Mouse (Mus musculus) hindbrain, embryonic 14.5 days (tissue): Measurements from ENCODE around the gene Gnb4. TPM values are rescaled to one million over a fixed set of nuclear protein-coding genes. Genes with fewer than 3 reads are reported as not detected.

Experiments
- ATAC-seq: fragments of 200-750 bp; cut with Nextera tagmentation; 2 replicates; pipeline ENCODE4 v1.8.0; 2017; ENCODE audit warnings: moderate number of reproducible peaks, mild to moderate bottlenecking, moderate TSS enrichment, moderate library complexity; ENCODE audit not compliant: low FRiP score
- DNase-seq: peaks from one replicate; pipeline ENCODE4 v3.0.0-alpha.2; 2015; ENCODE audit warnings: low spot score
- H3K27ac ChIP-seq: fragments of 300-500 bp; sonication (generic); 2 replicates; pipeline ENCODE4 v1.5.1; 2014; ENCODE audit warnings: mild to moderate bottlenecking, moderate library complexity
- H3K27me3 ChIP-seq: fragments of 300-500 bp; sonication (generic); 2 replicates; pipeline ENCODE4 v1.6.1; 2014; ENCODE audit warnings: mild to moderate bottlenecking, low read length, mixed read lengths; ENCODE audit not compliant: control insufficient read depth, insufficient read depth
- H3K36me3 ChIP-seq: fragments of 300-500 bp; sonication (generic); replicated peaks from 2 replicates; pipeline ENCODE4 v1.6.1; 2014; ENCODE audit not compliant: control insufficient read depth, insufficient read depth
- H3K4me1 ChIP-seq: fragments of 300-500 bp; sonication (generic); replicated peaks from 2 replicates; pipeline ENCODE4 v1.6.1; 2014; ENCODE audit warnings: antibody characterized with exemption, low read length, mixed read lengths; ENCODE audit not compliant: control insufficient read depth, insufficient read depth
- H3K4me2 ChIP-seq: fragments of 300-500 bp; sonication (generic); replicated peaks from 2 replicates; pipeline ENCODE4 v1.6.1; 2014; ENCODE audit warnings: mild to moderate bottlenecking, moderate library complexity
- H3K4me3 ChIP-seq: fragments of 300-500 bp; sonication (generic); replicated peaks from 2 replicates; pipeline ENCODE4 v1.5.1; 2014; ENCODE audit warnings: mild to moderate bottlenecking, low read length
- H3K9ac ChIP-seq: fragments of 300-500 bp; sonication (generic); 2 replicates; pipeline ENCODE4 v1.6.1; 2014
- H3K9me3 ChIP-seq: fragments of 300-500 bp; sonication (generic); 2 replicates; pipeline ENCODE4 v1.6.1; 2016; ENCODE audit warnings: low read length; ENCODE audit not compliant: control insufficient read depth
- whole genome bisulfite sequencing: fragments of 180-500 bp; shearing (Covaris S2); extraction: QIAGEN DNeasy Blood & Tissue Kit; methylation state at CpG from one replicate; pipeline ENCODE4 v1.1.7; 2014; 5-methylcytosine and 5-hydroxymethylcytosine counted together
- polyA plus RNA-seq: library from polyadenylated mRNA; unstranded; fragments of >200 nt; fragmentation: Nextera tagmentation; extraction: Ambion mirVana; gene quantifications from 2 replicates; pipeline ENCODE4 v1.2.1, GENCODE M21; 2014

The Gnb4 gene
- polyA plus RNA-seq, 1 experiment from 2014 or later, result 101 TPM

GRCm38 (mm10) chr3:32599328-32599727 lies 17.1 kb downstream of the Gnb4 start:
- no peak overlapping the region for H3K4me2 ChIP-seq
- 70% methylated on average over 3 of the region's 3 CpGs for WGBS
- H3K4me1 ChIP-seq, result no peaks in the 10 kb centered on the region

GRCm38 (mm10) chr3:32595080-32595479 lies 21.3 kb downstream of the Gnb4 start:
- no peak overlapping the region for H3K4me3 ChIP-seq
- H3K36me3 ChIP-seq, result peaks cover 32% of the 10 kb centered on the region
- H3K27ac ChIP-seq, result no peak overlapping the region
- no peak for ATAC-seq
- no peak overlapping the region for H3K9ac ChIP-seq
- H3K4me2 ChIP-seq, result no peak overlapping the region
- no peaks in the 10 kb centered on the region for H3K9me3 ChIP-seq
- 82% methylated on average over 4 of the region's 4 CpGs for WGBS
- DNase-seq, result no peak
- H3K27me3 ChIP-seq, result no peaks in the 10 kb centered on the region
- H3K4me1 ChIP-seq, result no peaks in the 10 kb centered on the region

More at GRCm38 (mm10) chr3:32599328-32599727, 17.1 kb downstream of the Gnb4 start:
- H3K27ac ChIP-seq, result no peak overlapping the region
- no peak overlapping the region for H3K9ac ChIP-seq
- H3K36me3 ChIP-seq, result peaks cover 9% of the 10 kb centered on the region; the same call in 1 of the 2 replicates
- H3K9me3 ChIP-seq, result no peaks in the 10 kb centered on the region
- no peaks in the 10 kb centered on the region for H3K27me3 ChIP-seq
- DNase-seq (no peak), ATAC-seq (no peak)
- H3K4me3 ChIP-seq, result no peak overlapping the region

DNA sequence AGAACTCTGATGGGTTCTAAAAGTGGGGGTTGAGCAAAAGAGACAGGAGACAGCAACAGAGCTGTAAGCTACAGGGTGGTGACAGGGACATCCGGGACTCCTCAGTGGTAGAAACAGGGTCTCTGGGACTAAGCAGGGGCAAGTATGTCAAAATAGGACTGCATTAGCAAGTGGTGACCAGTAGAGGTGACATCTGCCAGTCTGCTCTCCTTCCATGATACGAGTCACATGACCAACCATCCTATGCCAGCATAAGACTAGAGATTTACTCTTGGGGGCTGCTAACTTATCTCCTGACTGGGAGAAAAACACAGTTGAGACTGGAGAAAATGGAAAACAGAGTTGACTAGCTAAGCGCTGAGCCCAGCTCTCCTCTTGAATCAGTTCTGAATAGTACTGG lies 30.1 kb downstream of the Gnb4 start:
- peaks cover 92% of the 10 kb centered on the region for H3K36me3 ChIP-seq

GRCm38 (mm10) chr3:32583489-32583888 lies 32.9 kb downstream of the Gnb4 start:
- Histone ChIP-seq H3K4me1 (no peaks in the 10 kb centered on the region), H3K4me3 (no peak overlapping the region), H3K4me2 (no peak overlapping the region), H3K9ac (no peak overlapping the region), H3K27me3 (no peaks in the 10 kb centered on the region), H3K27ac (no peak overlapping the region), H3K36me3 (peaks cover 88% of the 10 kb centered on the region), H3K9me3 (no peaks in the 10 kb centered on the region)
- ATAC-seq (no peak), DNase-seq (no peak)
- 87% methylated on average over 4 of the region's 4 CpGs for WGBS

More for the DNA sequence above, 30.1 kb downstream of the Gnb4 start:
- 94% methylated on average over 3 of the region's 3 CpGs for WGBS
- H3K9me3 ChIP-seq, result no peaks in the 10 kb centered on the region
- ATAC-seq (no peak), DNase-seq (no peak)
- H3K4me1 ChIP-seq, result no peaks in the 10 kb centered on the region
- H3K4me3 ChIP-seq, result no peak overlapping the region
- H3K27me3 ChIP-seq, result no peaks in the 10 kb centered on the region
- no peak overlapping the region for H3K27ac ChIP-seq
- H3K9ac ChIP-seq, result no peak overlapping the region
- no peak overlapping the region for H3K4me2 ChIP-seq

GRCm38 (mm10) chr3:32581911-32582310 lies 34.5 kb downstream of the Gnb4 start:
- no peak overlapping the region for H3K27ac ChIP-seq
- ATAC-seq (no peak), DNase-seq (no peak)
- H3K4me1 ChIP-seq, result no peaks in the 10 kb centered on the region
- H3K9me3 ChIP-seq, result no peaks in the 10 kb centered on the region
- H3K27me3 ChIP-seq, result no peaks in the 10 kb centered on the region
- WGBS, result 91% methylated on average over 3 of the region's 3 CpGs
- H3K4me2 ChIP-seq, result no peak overlapping the region
- H3K36me3 ChIP-seq, result peaks cover 88% of the 10 kb centered on the region
- H3K9ac ChIP-seq, result no peak overlapping the region
- no peak overlapping the region for H3K4me3 ChIP-seq

DNA sequence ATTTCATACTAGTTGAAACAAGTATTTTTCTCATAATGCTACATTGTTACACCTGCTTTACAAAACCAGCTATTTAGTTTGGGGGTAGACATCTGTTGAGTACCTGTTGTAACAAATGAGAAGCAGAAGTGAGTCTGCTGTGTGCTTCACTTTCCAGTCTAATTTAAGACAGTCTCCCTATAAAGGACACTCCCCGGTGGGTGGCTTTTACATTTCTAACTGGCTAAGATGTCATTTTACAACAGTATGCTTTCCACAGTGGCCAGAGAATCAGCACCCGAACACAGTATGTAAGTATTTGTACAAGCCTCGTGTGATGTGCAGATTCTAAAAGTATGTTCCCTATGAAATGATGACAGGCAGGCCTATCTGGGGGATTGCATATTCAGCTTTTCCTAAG lies 35.6 kb downstream of the Gnb4 start:
- no peak overlapping the region for H3K4me2 ChIP-seq
- no peaks in the 10 kb centered on the region for H3K27me3 ChIP-seq
- 91% methylated on average over 3 of the region's 3 CpGs for WGBS
- H3K4me3 ChIP-seq, result no peak overlapping the region
- DNase-seq (no peak), ATAC-seq (no peak)
- no peak overlapping the region for H3K27ac ChIP-seq
- H3K9me3 ChIP-seq, result no peaks in the 10 kb centered on the region
- no peaks in the 10 kb centered on the region for H3K4me1 ChIP-seq
- peaks cover 89% of the 10 kb centered on the region for H3K36me3 ChIP-seq
- no peak overlapping the region for H3K9ac ChIP-seq

DNA sequence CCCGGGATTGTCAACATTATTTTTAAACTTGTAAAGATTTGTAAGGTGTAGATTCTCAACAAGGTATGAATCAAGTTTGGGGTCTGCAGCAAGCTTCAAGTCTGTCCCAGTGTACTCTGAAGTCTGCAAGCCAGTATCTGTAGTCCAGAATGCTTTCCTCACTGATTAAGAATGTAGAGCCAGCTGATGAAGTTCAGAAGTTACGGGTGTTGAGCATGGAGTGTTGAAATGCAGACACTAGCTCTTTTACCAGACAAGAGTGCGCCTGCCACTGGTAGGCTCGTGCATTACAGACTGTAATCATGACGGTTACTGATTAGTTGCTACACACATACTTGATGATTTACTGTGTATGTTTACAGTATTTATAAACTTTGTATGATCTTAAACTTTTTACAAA lies 37.6 kb downstream of the Gnb4 start:
- Histone ChIP-seq H3K27ac (no peak overlapping the region), H3K4me1 (no peaks in the 10 kb centered on the region), H3K9ac (no peak overlapping the region), H3K4me2 (no peak overlapping the region), H3K36me3 (peaks cover 91% of the 10 kb centered on the region), H3K9me3 (no peaks in the 10 kb centered on the region), H3K27me3 (no peaks in the 10 kb centered on the region), H3K4me3 (no peak overlapping the region)
- DNase-seq (no peak), ATAC-seq (no peak)
- WGBS, result 90% methylated on average over 5 of the region's 5 CpGs

DNA sequence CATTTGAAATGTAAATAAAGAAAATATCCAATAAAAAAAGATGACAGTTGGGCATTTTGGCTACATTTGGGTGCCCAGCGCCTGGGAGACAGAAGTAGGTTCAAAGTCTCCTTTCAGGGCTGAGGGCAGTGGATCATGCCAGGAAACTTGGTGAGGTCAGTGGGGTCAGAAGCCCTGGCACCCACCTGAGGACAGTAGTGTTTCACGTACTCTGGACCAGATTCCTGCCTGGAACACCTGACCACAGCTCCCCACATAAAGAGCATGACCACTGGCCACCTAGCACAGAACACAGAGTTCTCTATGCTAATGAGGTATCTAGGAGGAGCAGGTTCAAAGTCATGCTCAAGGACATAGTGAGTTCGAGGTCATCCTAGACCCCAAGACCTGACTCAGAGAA lies 41.2 kb downstream of the Gnb4 start:
- H3K27ac ChIP-seq, result no peak overlapping the region
- H3K27me3 ChIP-seq, result no peaks in the 10 kb centered on the region
- no peak overlapping the region for H3K9ac ChIP-seq
- H3K9me3 ChIP-seq, result no peaks in the 10 kb centered on the region
- H3K4me1 ChIP-seq, result no peaks in the 10 kb centered on the region
- H3K36me3 ChIP-seq, result peaks cover 82% of the 10 kb centered on the region
- 95% methylated on average over 3 of the region's 3 CpGs for WGBS
- no peak overlapping the region for H3K4me3 ChIP-seq
- H3K4me2 ChIP-seq, result no peak overlapping the region
- no peak for ATAC-seq
- no peak for DNase-seq

DNA sequence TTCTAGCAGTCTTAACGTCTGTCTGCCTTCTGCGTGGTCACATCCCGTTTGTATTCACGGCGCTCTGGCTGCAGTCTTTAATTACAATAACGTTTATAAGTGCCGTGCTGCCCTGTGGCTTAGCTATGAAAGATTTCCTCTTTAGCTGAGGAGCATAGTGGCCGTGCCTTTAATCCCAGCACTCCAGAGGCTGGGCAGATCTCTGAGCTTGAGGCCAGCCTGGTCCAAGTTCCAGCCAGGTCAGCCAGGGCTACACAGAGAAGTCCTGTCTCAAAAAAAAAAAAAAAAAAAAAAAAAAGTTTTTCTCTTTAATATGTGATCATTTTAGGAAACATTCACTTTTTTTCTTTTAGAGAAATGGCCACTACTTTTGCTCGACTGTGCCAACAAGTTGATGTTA lies 42.5 kb downstream of the Gnb4 start:
- Histone ChIP-seq H3K36me3 (peaks cover 85% of the 10 kb centered on the region), H3K4me1 (no peaks in the 10 kb centered on the region), H3K27ac (no peak overlapping the region), H3K4me2 (no peak overlapping the region), H3K9ac (no peak overlapping the region), H3K4me3 (no peak overlapping the region), H3K9me3 (no peaks in the 10 kb centered on the region), H3K27me3 (no peaks in the 10 kb centered on the region)
- 47% methylated on average over 9 of the region's 9 CpGs for WGBS
- ATAC-seq (no peak), DNase-seq (no peak)

DNA sequence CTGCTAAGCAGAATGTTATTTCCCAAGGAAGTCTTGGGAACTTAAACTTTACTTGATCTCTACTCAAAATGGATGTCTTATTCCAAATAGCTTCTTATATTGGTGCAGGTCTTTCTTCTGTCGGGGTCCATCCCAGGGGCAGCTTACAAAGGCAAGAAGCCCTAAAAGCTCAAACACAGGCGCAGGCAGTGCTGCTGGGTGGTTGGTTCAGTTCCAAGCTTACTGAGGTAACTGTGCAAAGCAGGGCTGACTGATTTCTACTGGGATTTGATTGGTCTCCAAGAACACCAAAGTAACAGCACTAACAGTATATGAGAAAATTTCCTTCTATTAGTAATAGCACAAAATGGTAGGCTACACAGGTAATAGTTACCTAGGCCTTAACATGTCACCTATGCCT lies 43.3 kb downstream of the Gnb4 start:
- Histone ChIP-seq H3K4me3 (no peak overlapping the region), H3K27ac (no peak overlapping the region), H3K36me3 (peaks cover 85% of the 10 kb centered on the region), H3K27me3 (no peaks in the 10 kb centered on the region), H3K9me3 (no peaks in the 10 kb centered on the region), H3K9ac (no peak overlapping the region), H3K4me2 (no peak overlapping the region), H3K4me1 (no peaks in the 10 kb centered on the region)
- ATAC-seq, result no peak
- no peak for DNase-seq
- WGBS, result 86% methylated on average over 2 of the region's 2 CpGs
